Mouse (Mus musculus) CD4-positive, CD25-positive, alpha-beta regulatory T cell, adult 4 months (primary cell): ENCODE data around the gene Olfr1462. TPM values are rescaled to one million over a fixed set of nuclear protein-coding genes. Genes with fewer than 3 reads are reported as not detected.

ENCODE experiments used
- ATAC-seq: one replicate; pipeline ENCODE4 v1.8.0; 2017
- polyA plus RNA-seq, 2 experiments: library from polyadenylated mRNA; unstranded; fragments of 100-300 nt; shearing (Covaris generic); gene quantifications; one replicate each; pipeline ENCODE4 v1.2.1; 2017

Gene Olfr1462
- not detected for polyA plus RNA-seq

- no peak for ATAC-seq
Observed at GRCm38 (mm10) chr19:13185434-13185833, at the start of gene Olfr1462. Gene Olfr1462 (plus strand): TSS chr19:13185734.

- no peak for ATAC-seq
Observed at GRCm38 (mm10) chr19:13149449-13149848, 36.1 kb upstream of the Olfr1462 start, which contains the start of gene Olfr1459. Gene Olfr1459 (minus strand): TSS chr19:13149549.

DNA sequence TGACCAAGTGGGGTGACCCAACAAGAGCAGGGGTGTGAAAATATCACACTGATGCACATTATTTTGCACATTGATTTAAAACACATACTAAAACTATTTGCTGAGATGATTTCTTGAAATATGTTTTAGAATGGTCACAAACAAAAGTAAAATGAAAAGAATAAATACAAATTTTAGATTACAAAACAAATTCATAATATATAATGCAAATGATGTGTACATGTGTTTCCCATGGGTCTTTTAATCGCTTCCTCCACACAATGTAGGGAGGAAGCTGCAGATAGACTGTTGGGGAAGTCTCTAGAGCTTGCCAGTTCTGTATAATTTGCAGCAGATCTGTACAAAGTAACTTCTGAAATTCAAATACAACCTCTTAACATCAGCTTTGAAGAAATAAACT is 22.8 kb upstream of the Olfr1462 start, which contains the start of gene Olfr1461:
Olfr1461 (plus strand) TSS at position 301 of the 400 bp plus-strand sequence.
- ATAC-seq: no peak

DNA sequence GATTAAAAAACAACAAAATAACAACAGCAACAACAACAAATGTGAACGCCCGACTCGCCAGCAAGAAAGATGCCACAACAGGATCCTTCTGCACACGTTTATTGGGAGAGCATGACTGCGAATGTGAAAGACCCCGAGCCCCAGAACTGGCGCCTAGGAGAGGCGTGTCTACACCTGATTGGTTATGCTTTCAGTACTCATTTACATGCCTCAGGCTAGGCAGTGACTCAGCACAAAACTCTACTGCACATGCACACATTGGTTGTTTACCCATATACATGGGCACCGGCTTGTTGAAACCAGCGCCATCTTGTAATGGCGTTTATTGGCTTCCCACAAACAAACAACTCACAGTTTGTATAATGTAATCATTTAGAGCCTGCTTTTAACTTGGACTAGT is 36.1 kb downstream of the Olfr1462 start:
- ATAC-seq: no peak

- ATAC-seq: no peak
Observed at GRCm38 (mm10) chr19:13231028-13231427, 45.5 kb downstream of the Olfr1462 start, which contains the start of gene Olfr1463. Gene Olfr1463 (plus strand): TSS chr19:13231328.

Other genes with a start within 250 kb of the Olfr1462 start
- not detected for gene Olfr1450, start 235.5 kb upstream of the Olfr1462 start, polyA plus RNA-seq
- gene Olfr1451, start 190.7 kb upstream of the Olfr1462 start, polyA plus RNA-seq: under 1 TPM in 1 of 2 experiments, not detected in 1; 0.44 TPM
- gene Olfr1453, start 157.4 kb upstream of the Olfr1462 start, polyA plus RNA-seq: not detected
- gene Olfr1454, start 125.1 kb upstream of the Olfr1462 start, polyA plus RNA-seq: not detected
- not detected for gene Olfr1457, start 87.8 kb upstream of the Olfr1462 start, polyA plus RNA-seq
- gene Olfr1458, start 79.0 kb upstream of the Olfr1462 start, polyA plus RNA-seq: not detected
- gene Olfr1459, start 36.2 kb upstream of the Olfr1462 start, polyA plus RNA-seq: under 1 TPM in 1 of 2 experiments, not detected in 1; 0.05 TPM
- not detected for gene Olfr1461, start 22.7 kb upstream of the Olfr1462 start, polyA plus RNA-seq
- not detected for gene Olfr1463, start 45.6 kb downstream of the Olfr1462 start, polyA plus RNA-seq
- not detected for gene Olfr1465, start 129.8 kb downstream of the Olfr1462 start, polyA plus RNA-seq
- gene Olfr1466, start 153.1 kb downstream of the Olfr1462 start, polyA plus RNA-seq: not detected
- gene Olfr1467, start 176.5 kb downstream of the Olfr1462 start, polyA plus RNA-seq: not detected
- gene Olfr1469, start 222.1 kb downstream of the Olfr1462 start, polyA plus RNA-seq: not detected